16 mouse cellular contexts compared by ENCODE assay signal in the genomic region with DNA sequence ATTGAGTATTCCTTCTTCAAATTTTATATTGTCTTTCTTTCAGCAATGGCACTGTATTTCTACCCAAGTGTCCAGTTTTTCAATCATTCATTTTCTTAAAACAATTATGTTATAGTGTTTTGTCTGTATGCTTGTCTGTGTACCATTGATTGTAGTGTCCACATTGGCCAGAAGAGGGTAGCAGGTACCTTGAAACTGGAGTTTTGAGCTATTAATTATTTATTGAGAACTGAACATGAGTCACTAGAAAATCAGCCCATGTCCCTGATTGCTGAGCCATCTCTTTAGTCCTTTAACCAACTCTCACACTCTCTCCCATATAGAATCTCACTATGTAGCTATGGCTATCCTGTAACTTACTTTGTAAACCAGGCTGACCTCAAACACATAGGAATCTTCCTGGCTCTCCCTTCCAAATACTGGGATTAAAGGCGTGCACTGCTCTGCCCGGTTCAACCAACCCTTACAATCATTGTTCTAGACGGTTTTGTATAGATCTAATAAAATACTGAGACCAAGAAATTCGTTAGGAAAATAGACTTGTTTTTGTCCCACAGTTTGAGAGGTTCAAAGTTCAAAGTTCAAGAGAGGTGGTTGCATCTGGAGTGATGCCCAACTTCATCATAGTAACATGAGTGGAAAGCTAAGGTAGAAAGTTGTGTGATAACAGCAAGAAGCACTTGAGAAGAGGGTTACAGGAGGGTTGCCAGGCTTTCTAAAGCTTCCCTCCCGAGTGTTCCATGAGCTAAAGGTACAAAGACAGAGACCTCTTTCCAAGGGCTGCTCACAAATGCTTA.
DNase-seq lines count a peak whose midpoint lies in the region; TF ChIP-seq lines count a peak whose summit lies in the region.
"Had no signal": no experiment of that assay in that cellular context is flagged by ENCODE, and none has a peak within 500 bp of the region (broad histone marks: within the 10 kb centered on the region; RNA-seq: fewer than 3 reads in every experiment).

No protein-coding gene starts in this region.

- DNase-seq in cerebellum, postnatal 10 days = peak; percentile 17
- DNase-seq in cerebellum, adult 9-11 months = no peak
- DNase-seq in kidney, adult 8-10 months = peak; percentile 19 to 43
- DNase-seq in kidney, postnatal 14 days = no peak
- peak; percentile 10 for DNase-seq in embryo, embryonic 11 days
- no peak for DNase-seq in ovary, postnatal 36 days (ENCODE audit: low spot score)
- DNase-seq in frontal cortex, postnatal 10 days (ENCODE audit: low spot score in 2 of 2) = no peak
- DNase-seq: adrenal gland, postnatal 14 days; cerebellum, adult 11 months; gastrocnemius, postnatal 36 days; lung, adult 18-20 months had no signal

- H3K36me3 ChIP-seq in E14TG2a.4 (ENCODE audit: insufficient read depth, low read length) = no peaks in the 10 kb centered on the region
- H3K36me3 ChIP-seq: embryonic facial prominence, embryonic 13.5 days; forebrain, embryonic 15.5 days had no signal

- peak; percentile 23; the same call in 1 of the 2 replicates for TF ChIP-seq CTCF in E14TG2a.4 (conservative IDR thresholded peaks at IDR 0.05; ENCODE audit: low read length)

- no peak overlapping the region for H3K4me3 ChIP-seq in E14TG2a.4 (replicated peaks; ENCODE audit: low read length)
- H3K4me3 ChIP-seq: embryonic facial prominence, embryonic 13.5 days; forebrain, embryonic 15.5 days; myocyte had no signal

- no peaks in the 10 kb centered on the region for H3K4me1 ChIP-seq in E14TG2a.4 (replicated peaks; ENCODE audit: low read depth, low read length)
- H3K4me1 ChIP-seq: embryonic facial prominence, embryonic 13.5 days; forebrain, embryonic 15.5 days had no signal

- no peaks in the 10 kb centered on the region for H3K27me3 ChIP-seq in E14TG2a.4 (ENCODE audit: insufficient read depth, low read length)
- H3K27me3 ChIP-seq: embryonic facial prominence, embryonic 13.5 days; forebrain, embryonic 15.5 days; Patski had no signal

- H3K9me3 ChIP-seq in E14TG2a.4 (ENCODE audit: low read length) = peaks cover 6% of the 10 kb centered on the region; the same call in 1 of the 2 replicates
- H3K9me3 ChIP-seq: embryonic facial prominence, embryonic 13.5 days; forebrain, embryonic 15.5 days had no signal

Comparison
In these comparisons a context has a peak if more than half of its experiments do, and no peak if none do; other contexts are left out.
1. DNase-seq: peak in cerebellum, postnatal 10 days (2 of 2), kidney, adult 8-10 months (2 of 2) and embryo, embryonic 11 days (single experiment); none in cerebellum, adult 9-11 months (single experiment), kidney, postnatal 14 days (single experiment), ovary, postnatal 36 days (single experiment) and frontal cortex, postnatal 10 days (0 of 2).